Comparison of ENCODE assay signal across 8 mouse cellular contexts in the genomic region with DNA sequence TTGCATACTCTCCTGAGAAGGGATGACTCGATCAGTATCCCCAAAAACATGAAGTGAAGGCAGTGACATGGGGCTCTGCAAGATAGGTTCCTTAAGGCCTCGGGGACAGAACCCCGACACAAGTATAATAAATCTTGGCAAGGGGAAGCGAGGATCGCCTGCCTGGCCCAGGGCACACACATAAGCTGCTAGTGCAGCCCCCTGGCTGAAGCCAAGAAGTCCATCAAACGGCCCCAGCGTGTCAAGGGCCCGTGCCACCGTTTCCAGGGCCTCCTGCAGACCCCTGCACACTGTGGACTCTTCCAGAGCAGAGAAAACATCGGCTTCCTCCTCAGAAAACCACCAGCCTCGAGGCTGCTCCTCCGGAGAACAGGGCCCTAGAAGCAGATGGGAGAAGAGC. TPM values are rescaled to one million over a fixed set of nuclear protein-coding genes. Genes with fewer than 3 reads are reported as not detected.
DNase-seq lines count a peak whose midpoint lies in the region; ATAC-seq and TF ChIP-seq lines count a peak whose summit lies in the region.

No protein-coding gene starts in this region.

- no peaks in the 10 kb centered on the region for H3K9me3 ChIP-seq in embryonic facial prominence, embryonic 13.5 days
- H3K9me3 ChIP-seq in intestine, embryonic 14.5 days (ENCODE audit: control insufficient read depth, low read length) = no peaks in the 10 kb centered on the region
- no peaks in the 10 kb centered on the region for H3K9me3 ChIP-seq in neural tube, embryonic 12.5 days

- peak overlapping the region; percentile 78 for H3K4me3 ChIP-seq in lung, adult 2 months (replicated peaks; ENCODE audit: extremely low read depth, low read depth, low read length)
- H3K4me3 ChIP-seq in embryonic facial prominence, embryonic 13.5 days = peak overlapping the region; percentile 84
- peak overlapping the region; percentile 51 for H3K4me3 ChIP-seq in intestine, embryonic 14.5 days (ENCODE audit: low read depth, low read length)
- H3K4me3 ChIP-seq in neural tube, embryonic 12.5 days = peak overlapping the region; percentile 76

- peak overlapping the region; percentile 79 for H3K27ac ChIP-seq in embryonic facial prominence, embryonic 13.5 days
- H3K27ac ChIP-seq in intestine, embryonic 14.5 days (ENCODE audit: low read depth) = peak overlapping the region; percentile 63; the same call in 1 of the 2 replicates
- 0 out of 2 replicates have a peak overlapping the region, but pooled peaks have one; percentile 15 for H3K27ac ChIP-seq in neural tube, embryonic 12.5 days

- peaks cover 2% of the 10 kb centered on the region; the same call in 1 of the 2 replicates for H3K4me1 ChIP-seq in lung, adult 2 months (ENCODE audit: control insufficient read depth, insufficient read depth, low read length)
- peaks cover 27% of the 10 kb centered on the region for H3K4me1 ChIP-seq in embryonic facial prominence, embryonic 13.5 days
- peaks cover 21% of the 10 kb centered on the region for H3K4me1 ChIP-seq in intestine, embryonic 14.5 days (replicated peaks; ENCODE audit: control insufficient read depth, insufficient read depth, low read length)
- H3K4me1 ChIP-seq in neural tube, embryonic 12.5 days = peaks cover 21% of the 10 kb centered on the region

- ATAC-seq in embryonic facial prominence, embryonic 13.5 days (ENCODE audit: insufficient number of reproducible peaks, insufficient read depth, low FRiP score, low TSS enrichment, low read depth) = no peak
- ATAC-seq in intestine, embryonic 14.5 days (replicated peaks; ENCODE audit: low FRiP score, low TSS enrichment, low read depth) = no peak
- ATAC-seq in neural tube, embryonic 12.5 days (ENCODE audit: low FRiP score, low read depth) = no peak

- no peak for DNase-seq in lung, adult 2 months
- no peak for DNase-seq in lung, adult 18-20 months
- DNase-seq in intestine, embryonic 14.5 days (ENCODE audit: low spot score) = no peak
- DNase-seq in adrenal gland, adult 2 months = no peak
- DNase-seq in T-cell, adult 2 months (ENCODE audit: low spot score) = no peak
- no peak for DNase-seq in spleen, postnatal 10 days (ENCODE audit: low spot score in 2 of 2)

- peak overlapping the region; percentile 94 for H3K4me2 ChIP-seq in embryonic facial prominence, embryonic 13.5 days
- H3K4me2 ChIP-seq in intestine, embryonic 14.5 days (ENCODE audit: low read length) = peak overlapping the region; percentile 95
- H3K4me2 ChIP-seq in neural tube, embryonic 12.5 days (replicated peaks) = peak overlapping the region; percentile 85

- H3K36me3 ChIP-seq in embryonic facial prominence, embryonic 13.5 days = peaks cover 37% of the 10 kb centered on the region
- peaks cover 43% of the 10 kb centered on the region for H3K36me3 ChIP-seq in intestine, embryonic 14.5 days (ENCODE audit: control insufficient read depth, insufficient read depth, low read length)
- H3K36me3 ChIP-seq in neural tube, embryonic 12.5 days = peaks cover 24% of the 10 kb centered on the region

- peaks cover 11% of the 10 kb centered on the region for H3K27me3 ChIP-seq in embryonic facial prominence, embryonic 13.5 days
- no peaks in the 10 kb centered on the region; the same call in 1 of the 2 replicates for H3K27me3 ChIP-seq in intestine, embryonic 14.5 days (replicated peaks; ENCODE audit: control insufficient read depth, insufficient read depth, low read length)
- peaks cover 3% of the 10 kb centered on the region for H3K27me3 ChIP-seq in neural tube, embryonic 12.5 days (replicated peaks)

- TF ChIP-seq POLR2A in lung, adult 2 months (IDR thresholded peaks at IDR 0.05; ENCODE audit: borderline replicate concordance, extremely low read depth, low read depth, low read length) = no peak

- H3K9ac ChIP-seq in embryonic facial prominence, embryonic 13.5 days = peak overlapping the region; percentile 86
- peak overlapping the region; percentile 53 for H3K9ac ChIP-seq in intestine, embryonic 14.5 days (ENCODE audit: low read length)
- peak overlapping the region; percentile 73 for H3K9ac ChIP-seq in neural tube, embryonic 12.5 days

- no peak for TF ChIP-seq CTCF in lung, adult 2 months (IDR thresholded peaks at IDR 0.05; ENCODE audit: insufficient read depth, low read length)

- 44% methylated on average over 12 of the region's 12 CpGs for WGBS in lung, adult 2 months
- WGBS in embryonic facial prominence, embryonic 13.5 days = 50% methylated on average over 12 of the region's 12 CpGs
- 43% methylated on average over 12 of the region's 12 CpGs for WGBS in intestine, embryonic 14.5 days
- WGBS in neural tube, embryonic 12.5 days = 51% methylated on average over 12 of the region's 12 CpGs

RNA-seq across cellular contexts. Expression of a gene that starts 0.6 kb away (rescaled TPM):
- polyA plus RNA-seq in lung, adult 2 months (2012; rRNA removed) = 15.3 and 21.1 TPM in 2 replicates
- polyA plus RNA-seq in embryonic facial prominence, embryonic 13.5 days (2015; fragmentation: Nextera tagmentation; extraction: Ambion mirVana) = 28.7 and 30.4 TPM in 2 replicates
- 29.9 and 32.2 TPM in 2 replicates for polyA plus RNA-seq in intestine, embryonic 14.5 days (2014; fragmentation: Nextera tagmentation; extraction: Ambion mirVana)
- polyA plus RNA-seq in neural tube, embryonic 12.5 days (2016; fragmentation: Nextera tagmentation; extraction: Ambion mirVana) = 23.1 and 23.9 TPM in 2 replicates
- total RNA-seq in adrenal gland, adult 2 months (2021) = 10 to 100 TPM; 20.4 to 26.5 TPM
- polyA plus RNA-seq in adrenal gland, adult 2 months (2012; rRNA removed) = 7.0 and 7.4 TPM in 2 replicates

RNA-seq across cellular contexts. Expression of a gene that starts 8.7 kb away (rescaled TPM):
- polyA plus RNA-seq in lung, adult 2 months (2012; rRNA removed) = 21.4 and 33.8 TPM in 2 replicates
- polyA plus RNA-seq in embryonic facial prominence, embryonic 13.5 days (2015; fragmentation: Nextera tagmentation; extraction: Ambion mirVana) = 8.2 and 9.7 TPM in 2 replicates
- polyA plus RNA-seq in intestine, embryonic 14.5 days (2014; fragmentation: Nextera tagmentation; extraction: Ambion mirVana) = 13.0 and 14.5 TPM in 2 replicates
- polyA plus RNA-seq in neural tube, embryonic 12.5 days (2016; fragmentation: Nextera tagmentation; extraction: Ambion mirVana) = 17.1 and 17.8 TPM in 2 replicates
- 10 to 100 TPM in 1 of 2 experiments, 1 to 10 TPM in 1; 7.5 to 15.4 TPM for total RNA-seq in adrenal gland, adult 2 months (2021)
- 25.9 and 26.9 TPM in 2 replicates for polyA plus RNA-seq in adrenal gland, adult 2 months (2012; rRNA removed)

RNA-seq across cellular contexts. Expression of a gene that starts 13.0 kb away (rescaled TPM):
- 21.0 and 25.7 TPM in 2 replicates for polyA plus RNA-seq in lung, adult 2 months (2012; rRNA removed)
- 20.8 and 24.5 TPM in 2 replicates for polyA plus RNA-seq in embryonic facial prominence, embryonic 13.5 days (2015; fragmentation: Nextera tagmentation; extraction: Ambion mirVana)
- 27.9 and 31.5 TPM in 2 replicates for polyA plus RNA-seq in intestine, embryonic 14.5 days (2014; fragmentation: Nextera tagmentation; extraction: Ambion mirVana)
- polyA plus RNA-seq in neural tube, embryonic 12.5 days (2016; fragmentation: Nextera tagmentation; extraction: Ambion mirVana) = 16.7 and 18.4 TPM in 2 replicates
- 10 to 100 TPM; 32.3 to 37.4 TPM for total RNA-seq in adrenal gland, adult 2 months (2021)
- polyA plus RNA-seq in adrenal gland, adult 2 months (2012; rRNA removed) = 72.0 and 87.5 TPM in 2 replicates

RNA-seq across cellular contexts. Expression of a gene that starts 15.6 kb away (rescaled TPM):
- polyA plus RNA-seq in lung, adult 2 months (2012; rRNA removed) = 11.6 and 12.5 TPM in 2 replicates
- 6.0 and 7.1 TPM in 2 replicates for polyA plus RNA-seq in embryonic facial prominence, embryonic 13.5 days (2015; fragmentation: Nextera tagmentation; extraction: Ambion mirVana)
- polyA plus RNA-seq in intestine, embryonic 14.5 days (2014; fragmentation: Nextera tagmentation; extraction: Ambion mirVana) = 1.6 and 2.0 TPM in 2 replicates
- polyA plus RNA-seq in neural tube, embryonic 12.5 days (2016; fragmentation: Nextera tagmentation; extraction: Ambion mirVana) = 9.9 and 14.5 TPM in 2 replicates
- total RNA-seq in adrenal gland, adult 2 months (2021) = 10 to 100 TPM; 29.2 to 58.9 TPM
- 48.1 and 62.9 TPM in 2 replicates for polyA plus RNA-seq in adrenal gland, adult 2 months (2012; rRNA removed)

Comparison
In these comparisons a context has a peak if more than half of its experiments do, and no peak if none do; other contexts are left out.
1. H3K27ac ChIP-seq: peak in every context shown above with its lines; median percentile 79 in embryonic facial prominence, embryonic 13.5 days; 63 in intestine, embryonic 14.5 days; 15 in neural tube, embryonic 12.5 days.